Mouse (Mus musculus) thymus, postnatal 4 days (tissue): ENCODE data around the gene Elfn1.
A peak's percentile ranks its signal among the peaks of the same experiment; 100 is the strongest.
"Not testable (repeated sequence)": the region's sequence is repeated elsewhere in the genome, so short reads cannot be mapped to it uniquely, and the experiment has no call there.

ENCODE experiments used
- DNase-seq: peaks from one replicate; pipeline ENCODE4 v3.0.0; 2021

The Elfn1 gene

GRCm38 (mm10) chr5:139978525-139979276 is 71.0 kb downstream of the Elfn1 start:
- peak; percentile 51 for DNase-seq

- no peak for DNase-seq
Measured at GRCm38 (mm10) chr5:139979371-139979770, 71.6 kb downstream of the Elfn1 start.

GRCm38 (mm10) chr5:139981976-139982375 is 74.2 kb downstream of the Elfn1 start:
- no peak for DNase-seq

GRCm38 (mm10) chr5:139985073-139985746 is 77.5 kb downstream of the Elfn1 start:
- DNase-seq: no peak

GRCm38 (mm10) chr5:139991531-139991930 is 83.8 kb downstream of the Elfn1 start:
- DNase-seq: no peak

GRCm38 (mm10) chr5:139998321-139998720 is 90.6 kb downstream of the Elfn1 start:
- DNase-seq: not testable (repeated sequence)

- DNase-seq: no peak
Measured at GRCm38 (mm10) chr5:139998916-139999315, 91.2 kb downstream of the Elfn1 start.

- no peak for DNase-seq
Measured at GRCm38 (mm10) chr5:140002541-140002940, 94.8 kb downstream of the Elfn1 start.

- no peak for DNase-seq
Measured at GRCm38 (mm10) chr5:140006861-140007260, 99.1 kb downstream of the Elfn1 start.

GRCm38 (mm10) chr5:140007656-140008522 is 100.1 kb downstream of the Elfn1 start:
- no peak for DNase-seq

- DNase-seq: no peak
Measured at GRCm38 (mm10) chr5:140008523-140008806, 100.7 kb downstream of the Elfn1 start.

GRCm38 (mm10) chr5:140009083-140009655 is 101.4 kb downstream of the Elfn1 start:
- no peak for DNase-seq

GRCm38 (mm10) chr5:140010405-140010804 is 102.7 kb downstream of the Elfn1 start:
- DNase-seq: no peak

- no peak for DNase-seq
Measured at GRCm38 (mm10) chr5:140012286-140012967, 104.7 kb downstream of the Elfn1 start.

GRCm38 (mm10) chr5:140013652-140014051 is 105.9 kb downstream of the Elfn1 start:
- no peak for DNase-seq

- no peak for DNase-seq
Measured at GRCm38 (mm10) chr5:140016896-140017295, 109.2 kb downstream of the Elfn1 start.

GRCm38 (mm10) chr5:140018780-140019179 is 111.0 kb downstream of the Elfn1 start:
- DNase-seq: no peak

- no peak for DNase-seq
Measured at GRCm38 (mm10) chr5:140019616-140020015, 111.9 kb downstream of the Elfn1 start.

- DNase-seq: no peak
Measured at GRCm38 (mm10) chr5:140021755-140022154, 114.0 kb downstream of the Elfn1 start.

GRCm38 (mm10) chr5:140022861-140023260 is 115.1 kb downstream of the Elfn1 start:
- DNase-seq: no peak

GRCm38 (mm10) chr5:140023941-140024500 is 116.3 kb downstream of the Elfn1 start:
- DNase-seq: no peak
